Mouse (Mus musculus) R1 (cell line): Measurements from ENCODE around the gene Olfr1491.

Experiments used
- DNase-seq: peaks from one replicate; pipeline ENCODE4 v3.0.0-alpha.2; 2018; ENCODE audit warnings: low read depth, low spot score

Gene Olfr1491

GRCm38 (mm10) chr19:13696968-13697367, at the start of gene Olfr1491:
Olfr1491 (plus strand) TSS chr19:13697268.
- DNase-seq: no peak

- DNase-seq: no peak
Measured at GRCm38 (mm10) chr19:13650791-13651190, 46.3 kb upstream of the Olfr1491 start, which contains the start of gene Olfr1490. Olfr1490 (plus strand) TSS chr19:13651091.

DNA sequence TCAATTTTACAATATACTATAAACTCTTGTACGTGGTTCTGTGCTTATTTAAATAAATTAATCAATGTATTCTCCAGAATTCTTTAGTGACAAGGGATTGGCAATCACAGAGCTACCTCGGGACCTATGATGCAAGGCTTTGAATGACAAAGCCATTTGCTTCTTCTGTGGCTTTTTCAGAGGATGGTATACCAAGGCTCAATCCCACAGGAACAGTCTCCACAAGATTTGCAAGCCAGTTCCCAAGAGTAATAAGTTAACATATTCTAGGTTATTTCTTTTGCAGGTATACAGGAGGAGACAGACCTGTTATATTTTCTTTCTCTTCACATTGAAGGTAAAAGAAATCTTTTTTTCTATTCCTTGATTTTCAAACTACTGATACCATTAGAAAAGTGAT, 25.9 kb downstream of the Olfr1491 start, which contains the start of gene Olfr1493-ps1:
TSS of gene Olfr1493-ps1 (plus strand) at position 301 of the 400 bp plus-strand sequence.
- no peak for DNase-seq

GRCm38 (mm10) chr19:13739428-13739827, 42.4 kb downstream of the Olfr1491 start, which contains the start of gene Olfr1494:
Olfr1494 (plus strand) TSS chr19:13739728.
- DNase-seq: no peak

- DNase-seq: no peak
Measured at GRCm38 (mm10) chr19:13749366-13749765, 52.3 kb downstream of the Olfr1491 start.
